Mouse (Mus musculus): Measurements from ENCODE around the gene Smc3. TPM values are rescaled to one million over a fixed set of nuclear protein-coding genes. Genes with fewer than 3 reads are reported as not detected.

Gene Smc3
- polyA plus RNA-seq (2012; ENCODE audit: low replicate concordance), result 14.0 and 22.5 TPM in 2 replicates

GRCm38 (mm10) chr19:53599757-53600539 lies at the start of gene Smc3:
Gene Smc3, plus strand, starts transcription at chr19:53600398.

GRCm38 (mm10) chr19:53588968-53589367 lies 11.2 kb upstream of the Smc3 start, which contains the start of gene Nutf2-ps1:
Gene Nutf2-ps1, minus strand, starts transcription at chr19:53589068.

GRCm38 (mm10) chr19:53676718-53677634 lies 76.8 kb downstream of the Smc3 start, which contains the start of gene Rbm20:
Gene Rbm20, plus strand, starts transcription at chr19:53677306.

Other genes with a start within 250 kb of the Smc3 start
- not detected in 2 replicates for gene Gm10197, start 228.6 kb upstream of the Smc3 start, polyA plus RNA-seq (2012; ENCODE audit: low replicate concordance)
- gene Smndc1, start 209.8 kb upstream of the Smc3 start, polyA plus RNA-seq (2012; ENCODE audit: low replicate concordance), result 135 and 136 TPM in 2 replicates
- 3.0 and 3.7 TPM in 2 replicates for gene Dusp5, start 71.3 kb upstream of the Smc3 start, polyA plus RNA-seq (2012; ENCODE audit: low replicate concordance)
- gene Nutf2-ps1, start 11.3 kb upstream of the Smc3 start, polyA plus RNA-seq (2012; ENCODE audit: low replicate concordance), result 45.5 and 118 TPM in 2 replicates
- 0.14 and 2.1 TPM in 2 replicates for gene Rbm20, start 76.9 kb downstream of the Smc3 start, polyA plus RNA-seq (2012; ENCODE audit: low replicate concordance)